Mouse (Mus musculus) G1E-ER4 (cell line): Measurements from ENCODE around the gene Cnr2. TPM values are rescaled to one million over a fixed set of nuclear protein-coding genes. Genes with fewer than 3 reads are reported as not detected.

Experiments
- GATA1 ChIP-seq: IDR thresholded peaks from one replicate; pipeline ENCODE4 v1.8.0; 2012; ENCODE audit warnings: low read length, inconsistent platforms
- polyA plus RNA-seq: library from polyadenylated mRNA; stranded (reverse); fragments of >175 nt; gene quantifications from 2 replicates; pipeline ENCODE4 v1.2.3, GENCODE M21; 2012

Cnr2 gene
- polyA plus RNA-seq, 1 experiment: 2.2 TPM

- peak; percentile 17 for TF ChIP-seq GATA1
Observed at GRCm38 (mm10) chr4:135934708-135935500, 39.7 kb downstream of the Cnr2 start.

GRCm38 (mm10) chr4:135935502-135935901, 40.3 kb downstream of the Cnr2 start:
- no peak for TF ChIP-seq GATA1

GRCm38 (mm10) chr4:135938858-135939257, 43.7 kb downstream of the Cnr2 start:
- no peak for TF ChIP-seq GATA1

- TF ChIP-seq GATA1: no peak
Observed at GRCm38 (mm10) chr4:135942193-135942592, 47.0 kb downstream of the Cnr2 start.

- no peak for TF ChIP-seq GATA1
Observed at GRCm38 (mm10) chr4:135943389-135943788, 48.2 kb downstream of the Cnr2 start.

GRCm38 (mm10) chr4:135945706-135946105, 50.5 kb downstream of the Cnr2 start:
- no peak for TF ChIP-seq GATA1

GRCm38 (mm10) chr4:135946278-135946658, 51.1 kb downstream of the Cnr2 start, which contains the start of gene Hmgcl:
Hmgcl (plus strand) TSS chr4:135946448.
- TF ChIP-seq GATA1: no peak

- no peak for TF ChIP-seq GATA1
Observed at GRCm38 (mm10) chr4:135946659-135947301, 51.6 kb downstream of the Cnr2 start.

- TF ChIP-seq GATA1: no peak
Observed at GRCm38 (mm10) chr4:135948142-135948541, 52.9 kb downstream of the Cnr2 start.

- no peak for TF ChIP-seq GATA1
Observed at GRCm38 (mm10) chr4:135949475-135949874, 54.3 kb downstream of the Cnr2 start.

GRCm38 (mm10) chr4:135949911-135950310, 54.7 kb downstream of the Cnr2 start:
- no peak for TF ChIP-seq GATA1

GRCm38 (mm10) chr4:135950365-135950764, 55.2 kb downstream of the Cnr2 start:
- TF ChIP-seq GATA1: no peak

GRCm38 (mm10) chr4:135951505-135951904, 56.3 kb downstream of the Cnr2 start:
- no peak for TF ChIP-seq GATA1

- TF ChIP-seq GATA1: no peak
Observed at GRCm38 (mm10) chr4:135953179-135953578, 58.0 kb downstream of the Cnr2 start.

- TF ChIP-seq GATA1: no peak
Observed at GRCm38 (mm10) chr4:135954241-135954640, 59.0 kb downstream of the Cnr2 start.

- TF ChIP-seq GATA1: no peak
Observed at GRCm38 (mm10) chr4:135955886-135956285, 60.7 kb downstream of the Cnr2 start.

- TF ChIP-seq GATA1: no peak
Observed at GRCm38 (mm10) chr4:135958354-135958753, 63.2 kb downstream of the Cnr2 start.

GRCm38 (mm10) chr4:135960717-135961116, 65.5 kb downstream of the Cnr2 start:
- TF ChIP-seq GATA1: no peak
